Mouse (Mus musculus) stomach, embryonic 15.5 days (tissue): ENCODE measurements at regions not wholly inside any gene's neighbourhood (a gene's known extent, or its start where the extent isn't known, plus 50 kb on each side); places are given as distances from the start of the nearest gene placed in this dataset.

Experiments used
- ATAC-seq: fragments of 200-750 bp; cut with Nextera tagmentation; 2 replicates; pipeline ENCODE4 v1.8.0; 2017; ENCODE audit warnings: low read depth, moderate number of reproducible peaks, moderate TSS enrichment; ENCODE audit not compliant: insufficient read depth, low FRiP score
- H3K27ac ChIP-seq: fragments of 300-500 bp; sonication (generic); 2 replicates; pipeline ENCODE4 v1.5.1; 2015; ENCODE audit warnings: mild to moderate bottlenecking, inconsistent platforms
- H3K27me3 ChIP-seq: fragments of 300-500 bp; sonication (generic); replicated peaks from 2 replicates; pipeline ENCODE4 v1.6.1; 2015; ENCODE audit warnings: inconsistent platforms
- H3K36me3 ChIP-seq: fragments of 300-500 bp; sonication (generic); 2 replicates; pipeline ENCODE4 v1.6.1; 2015; ENCODE audit warnings: inconsistent platforms
- H3K4me1 ChIP-seq: fragments of 300-500 bp; sonication (generic); 2 replicates; pipeline ENCODE4 v1.6.1; 2015; ENCODE audit warnings: inconsistent platforms
- H3K4me2 ChIP-seq: fragments of 300-500 bp; sonication (generic); 2 replicates; pipeline ENCODE4 v1.6.1; 2015; ENCODE audit warnings: mild to moderate bottlenecking, inconsistent platforms
- H3K4me3 ChIP-seq: fragments of 300-500 bp; sonication (generic); replicated peaks from 2 replicates; pipeline ENCODE4 v1.5.1; 2015; ENCODE audit warnings: inconsistent platforms
- H3K9ac ChIP-seq: fragments of 300-500 bp; sonication (generic); 2 replicates; pipeline ENCODE4 v1.6.1; 2015; ENCODE audit warnings: inconsistent platforms
- H3K9me3 ChIP-seq: fragments of 300-500 bp; sonication (generic); 2 replicates; pipeline ENCODE4 v1.6.1; 2016; ENCODE audit warnings: inconsistent platforms
- WGBS: fragments of 180-500 bp; shearing (Covaris S2); methylation state at CpG from one replicate; pipeline ENCODE4 v1.1.7; 2015; 5-methylcytosine and 5-hydroxymethylcytosine counted together

DNA sequence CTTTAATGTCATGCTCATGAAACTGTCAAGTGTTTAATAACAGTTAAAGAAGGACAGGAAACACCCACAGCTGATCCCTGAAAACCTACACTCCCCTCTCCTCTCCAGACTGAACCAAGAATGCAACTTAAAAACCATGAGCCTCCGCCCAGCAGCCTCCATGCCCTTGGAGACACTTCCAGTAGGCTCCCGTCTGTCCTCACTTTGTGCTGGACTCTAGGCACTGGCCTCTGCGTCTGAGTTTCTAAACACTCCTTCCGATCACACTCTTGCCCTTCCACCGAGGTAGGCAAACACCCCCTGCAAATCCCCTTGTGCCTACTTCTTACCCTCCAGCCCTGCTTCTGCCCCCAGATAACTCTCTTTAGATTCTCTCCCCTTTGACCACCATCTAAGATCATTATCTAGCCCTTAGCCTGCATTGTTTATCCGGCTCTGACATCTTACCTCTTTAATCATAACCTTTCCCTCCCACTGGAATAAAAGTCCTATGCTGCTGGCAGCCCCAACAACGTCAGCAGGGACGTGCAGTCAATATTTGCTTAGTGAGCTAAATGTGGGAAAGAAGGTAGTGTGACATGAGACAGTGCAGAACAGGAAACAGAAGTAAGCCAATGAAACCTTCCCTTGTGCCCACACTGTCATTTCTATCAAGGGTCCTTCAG lies 52.5 kb upstream of the Dhx40 start:
- Histone ChIP-seq H3K27ac (peak overlapping the region; percentile 73), H3K4me3 (no peak overlapping the region), H3K9me3 (no peaks in the 10 kb centered on the region), H3K4me1 (0 out of 2 replicates have a peak, but pooled peaks cover 4% of the 10 kb centered on the region), H3K27me3 (no peaks in the 10 kb centered on the region), H3K9ac (no peak overlapping the region), H3K36me3 (no peaks in the 10 kb centered on the region), H3K4me2 (no peak overlapping the region)
- ATAC-seq = peak; percentile 78; the same call in 1 of the 2 replicates
- 30% methylated on average over 8 of the region's 8 CpGs for WGBS

DNA sequence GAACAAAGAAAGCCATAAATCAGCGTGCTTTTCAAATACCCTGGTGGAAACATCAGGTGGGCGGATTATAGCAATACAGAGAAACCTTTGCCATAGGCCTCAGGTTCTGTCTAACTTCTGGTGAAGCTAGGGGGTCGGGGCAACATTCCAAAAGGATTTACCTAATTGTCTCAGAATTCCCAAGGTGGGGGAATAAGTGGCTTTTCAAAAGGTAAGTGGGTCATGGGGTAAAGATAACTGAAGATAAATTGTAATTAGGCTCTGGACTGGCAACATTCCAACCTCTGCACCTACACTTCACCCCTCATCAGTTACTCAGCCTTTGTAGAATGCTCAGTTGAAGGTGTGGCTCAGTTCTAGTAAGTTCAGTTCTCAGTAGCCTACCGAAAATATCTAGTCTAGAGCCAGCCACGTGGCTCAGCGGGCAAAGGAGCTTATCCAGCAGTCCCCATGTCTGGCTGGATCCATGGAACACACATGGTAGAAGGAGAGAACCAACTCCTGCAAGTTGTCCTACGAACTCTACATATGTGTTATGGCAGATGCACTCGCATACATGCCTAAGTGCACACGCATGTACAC lies 51.8 kb upstream of the Dhx40 start:
- no peak for ATAC-seq
- no peak overlapping the region for H3K9ac ChIP-seq
- H3K4me1 ChIP-seq = 0 out of 2 replicates have a peak, but pooled peaks cover 4% of the 10 kb centered on the region
- no peak overlapping the region for H3K4me3 ChIP-seq
- no peaks in the 10 kb centered on the region for H3K36me3 ChIP-seq
- 73% methylated on average over 9 of the region's 9 CpGs for WGBS
- H3K27me3 ChIP-seq = no peaks in the 10 kb centered on the region
- peak overlapping the region; percentile 73; the same call in 1 of the 2 replicates for H3K27ac ChIP-seq
- no peak overlapping the region for H3K4me2 ChIP-seq
- no peaks in the 10 kb centered on the region for H3K9me3 ChIP-seq

DNA sequence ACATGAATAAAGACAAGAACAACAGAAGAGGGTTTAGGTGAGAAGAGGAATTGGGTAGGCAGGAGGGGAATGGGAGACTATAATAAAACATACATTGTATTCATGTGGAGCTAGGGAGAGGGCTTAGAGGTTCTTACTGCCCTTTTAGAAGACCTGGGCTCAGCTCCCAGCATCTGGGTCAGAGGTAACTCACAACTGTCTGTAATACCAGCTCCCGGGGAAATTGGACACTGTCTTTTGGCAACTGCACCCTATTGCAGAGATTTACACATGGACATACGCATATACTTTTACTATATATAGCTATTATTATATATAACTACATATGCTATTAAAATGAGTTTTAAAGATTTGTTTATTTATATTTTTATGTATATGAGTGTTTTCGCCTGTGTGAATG lies 50.7 kb upstream of the Dhx40 start:
- 0 out of 2 replicates have a peak, but pooled peaks cover 4% of the 10 kb centered on the region for H3K4me1 ChIP-seq
- H3K4me3 ChIP-seq = no peak overlapping the region
- H3K9me3 ChIP-seq = no peaks in the 10 kb centered on the region
- H3K9ac ChIP-seq = no peak overlapping the region
- H3K36me3 ChIP-seq = no peaks in the 10 kb centered on the region
- 88% methylated on average over 3 of the region's 3 CpGs for WGBS
- H3K4me2 ChIP-seq = no peak overlapping the region
- no peak overlapping the region for H3K27ac ChIP-seq
- H3K27me3 ChIP-seq = no peaks in the 10 kb centered on the region
- ATAC-seq = no peak
